Mouse (Mus musculus) CD4-positive, CD25-positive, alpha-beta regulatory T cell, adult 4 months (primary cell): ENCODE measurements at regions not wholly inside any gene's neighbourhood (a gene's known extent, or its start where the extent isn't known, plus 50 kb on each side); places are given as distances from the start of the nearest gene placed in this dataset.

Experiments
- ATAC-seq: one replicate; pipeline ENCODE4 v1.8.0; 2017

- ATAC-seq: peak; percentile 63
Measured at GRCm38 (mm10) chr3:130977921-130978700, 132.2 kb upstream of the Lef1 start.

- ATAC-seq: peak; percentile 38
Measured at GRCm38 (mm10) chr3:130976206-130976605, 134.1 kb upstream of the Lef1 start.

- no peak for ATAC-seq
Measured at GRCm38 (mm10) chr3:130975291-130975690, 135.0 kb upstream of the Lef1 start.

GRCm38 (mm10) chr3:130972126-130972525 is 138.1 kb upstream of the Lef1 start:
- ATAC-seq: no peak

- no peak for ATAC-seq
Measured at GRCm38 (mm10) chr3:130965275-130965674, 145.0 kb upstream of the Lef1 start.

GRCm38 (mm10) chr3:130964088-130964487 is 146.2 kb upstream of the Lef1 start:
- ATAC-seq: peak; percentile 57

- no peak for ATAC-seq
Measured at GRCm38 (mm10) chr3:130963625-130964024, 146.6 kb upstream of the Lef1 start.

GRCm38 (mm10) chr3:130962701-130963472 is 147.4 kb upstream of the Lef1 start:
- no peak for ATAC-seq

GRCm38 (mm10) chr3:130962151-130962633 is 148.1 kb upstream of the Lef1 start:
- ATAC-seq: no peak

GRCm38 (mm10) chr3:130961704-130962103 is 148.6 kb upstream of the Lef1 start:
- ATAC-seq: no peak

- ATAC-seq: no peak
Measured at GRCm38 (mm10) chr3:130955958-130956357, 154.3 kb upstream of the Lef1 start.

GRCm38 (mm10) chr3:130951381-130951780 is 158.9 kb upstream of the Lef1 start:
- no peak for ATAC-seq

- no peak for ATAC-seq
Measured at GRCm38 (mm10) chr3:130950872-130951271, 159.4 kb upstream of the Lef1 start.

- no peak for ATAC-seq
Measured at GRCm38 (mm10) chr3:130947880-130948279, 162.4 kb upstream of the Lef1 start.

- peak; percentile 96 for ATAC-seq
Measured at GRCm38 (mm10) chr3:130947277-130947606, 163.0 kb upstream of the Lef1 start.

GRCm38 (mm10) chr3:130946576-130947276 is 163.5 kb upstream of the Lef1 start:
- ATAC-seq: no peak

- peak; percentile 5 for ATAC-seq
Measured at GRCm38 (mm10) chr3:130945861-130946449, 164.3 kb upstream of the Lef1 start.

- no peak for ATAC-seq
Measured at GRCm38 (mm10) chr3:130945396-130945795, 164.9 kb upstream of the Lef1 start.

GRCm38 (mm10) chr3:130944241-130944640 is 166.0 kb upstream of the Lef1 start:
- ATAC-seq: no peak

GRCm38 (mm10) chr3:130942947-130943630 is 167.2 kb upstream of the Lef1 start:
- no peak for ATAC-seq

- no peak for ATAC-seq
Measured at GRCm38 (mm10) chr3:130940302-130940867, 169.9 kb upstream of the Lef1 start.

GRCm38 (mm10) chr3:130936980-130937379 is 173.3 kb upstream of the Lef1 start:
- peak; percentile 96 for ATAC-seq
